Mouse (Mus musculus): ENCODE measurements around the gene Zcchc14.
"Not testable (repeated sequence)": the region's sequence is repeated elsewhere in the genome, so short reads cannot be mapped to it uniquely, and the experiment has no call there.

Zcchc14 gene

DNA sequence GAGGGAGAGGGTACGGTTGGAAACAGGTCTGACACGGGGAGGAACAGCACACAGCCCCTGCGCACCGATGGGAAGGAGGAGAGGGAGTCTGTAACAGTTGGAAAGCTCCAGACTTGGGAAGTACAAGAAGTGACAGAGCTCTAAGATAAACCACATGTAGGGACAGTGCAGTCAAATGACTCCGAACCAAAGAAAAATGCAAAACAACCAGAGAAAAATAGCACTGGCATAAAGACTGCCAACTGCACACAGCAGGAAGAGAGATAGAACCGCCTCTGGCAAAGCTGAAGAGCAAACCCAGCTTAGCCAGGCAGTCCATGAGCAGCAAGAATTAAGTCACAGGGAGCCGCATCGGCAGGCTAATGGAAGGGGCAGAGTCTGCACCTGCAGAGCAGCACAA lies 29.7 kb downstream of the Zcchc14 start:
- DNase-seq (ENCODE audit: low spot score in 2 of 2): no peak

DNA sequence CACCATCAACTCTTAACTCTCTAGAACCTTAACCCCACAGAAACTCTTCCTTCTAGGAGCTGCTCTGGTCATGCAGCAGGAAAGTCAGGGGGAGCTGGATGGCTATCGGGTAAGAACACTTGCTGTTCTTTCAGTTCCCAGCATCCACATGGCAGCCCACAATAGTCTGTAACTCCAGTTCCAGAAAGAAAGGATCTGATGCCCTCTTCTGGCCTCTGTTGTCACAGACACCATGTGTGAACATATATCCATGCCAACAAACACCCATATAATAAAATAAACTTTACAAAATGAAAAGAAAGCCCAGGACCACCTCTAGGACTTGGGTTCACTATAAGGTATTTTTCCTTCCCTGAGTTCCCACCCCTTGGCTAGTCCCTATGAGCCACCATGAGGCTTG lies 30.8 kb downstream of the Zcchc14 start:
- no peak for DNase-seq (ENCODE audit: low spot score in 2 of 2)

DNA sequence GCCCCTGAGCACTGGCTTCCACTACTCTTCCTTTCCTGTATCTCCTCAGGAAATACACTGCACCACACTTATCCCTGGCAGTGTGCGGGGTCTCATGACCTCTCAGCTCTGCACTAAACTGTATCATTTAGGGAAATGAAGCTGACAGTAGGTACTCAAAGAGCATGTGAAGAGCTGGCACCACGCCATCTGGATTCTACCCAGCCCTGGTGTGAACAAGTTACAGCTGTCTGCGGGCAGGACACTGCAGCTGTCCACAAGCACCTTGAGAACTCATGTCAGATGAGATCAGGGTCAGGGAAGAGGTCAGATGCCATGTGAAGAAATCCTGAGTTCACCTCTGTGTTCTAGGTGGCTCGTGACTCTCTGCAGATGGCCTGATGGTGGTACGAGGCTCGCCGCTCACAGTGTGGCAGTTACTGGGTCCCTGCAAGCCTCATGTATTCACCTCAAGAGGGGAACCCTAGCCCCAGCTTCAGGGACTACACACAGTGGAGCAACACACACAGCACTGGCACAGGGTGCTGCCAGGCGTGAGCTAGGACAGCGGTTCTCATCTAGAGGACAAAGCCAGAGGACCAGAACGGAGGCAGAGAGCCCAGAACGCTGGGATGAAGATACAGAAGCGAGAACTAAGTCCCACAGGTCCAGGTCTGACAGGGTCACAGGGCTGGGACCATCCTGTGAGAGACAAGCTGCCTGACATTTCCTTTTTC lies 31.7 kb downstream of the Zcchc14 start:
- DNase-seq (ENCODE audit: low spot score in 2 of 2): no peak

DNA sequence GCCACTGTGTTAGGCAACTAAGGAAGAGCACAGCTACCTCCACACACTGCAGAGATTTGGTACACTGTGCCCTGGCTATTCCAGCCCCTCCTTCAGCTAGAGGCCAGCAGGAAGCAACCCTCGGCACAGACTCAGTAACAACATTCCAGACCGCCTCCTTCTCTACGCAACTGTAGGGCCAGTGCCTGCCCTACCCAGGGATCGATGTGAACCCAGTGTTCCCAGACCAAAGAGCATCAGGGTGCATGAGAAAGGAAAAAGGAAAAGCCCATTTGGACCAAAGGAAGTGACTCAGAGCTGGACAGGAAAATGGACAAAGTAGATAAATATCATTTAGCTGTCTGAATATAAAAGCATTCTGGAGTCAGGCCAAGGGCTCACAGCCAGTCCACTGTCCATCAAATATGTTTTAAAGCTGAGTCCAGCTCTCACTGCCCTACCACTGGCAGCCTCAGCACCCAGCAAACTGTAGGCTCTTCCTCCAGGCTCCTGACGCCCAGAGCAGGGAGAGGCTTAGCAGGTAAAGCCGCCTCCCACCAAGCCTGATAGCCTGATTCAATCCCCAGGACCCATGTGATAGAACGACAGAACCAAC lies 33.2 kb downstream of the Zcchc14 start:
- DNase-seq (ENCODE audit: low spot score in 2 of 2): no peak

DNA sequence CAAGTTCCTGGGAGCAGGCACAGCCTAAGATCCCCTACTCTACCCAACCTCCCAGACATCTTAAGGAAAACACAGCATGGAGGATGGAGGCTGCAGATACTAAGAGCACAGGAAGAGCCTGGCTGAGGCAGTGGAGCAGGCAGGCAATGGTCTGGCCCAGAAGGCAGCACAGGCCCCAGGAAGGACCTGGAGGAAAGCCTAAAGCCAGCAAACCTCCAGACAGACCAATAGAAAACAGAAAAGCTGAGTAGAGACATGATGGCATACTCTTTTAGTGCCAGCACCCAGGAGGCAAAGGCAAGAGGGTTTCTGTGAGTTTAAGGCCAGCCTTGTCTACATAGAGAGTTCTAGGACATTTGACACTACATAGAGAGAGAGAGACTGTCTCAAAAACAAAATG lies 39.3 kb downstream of the Zcchc14 start:
- DNase-seq (ENCODE audit: low spot score in 2 of 2): no peak

DNA sequence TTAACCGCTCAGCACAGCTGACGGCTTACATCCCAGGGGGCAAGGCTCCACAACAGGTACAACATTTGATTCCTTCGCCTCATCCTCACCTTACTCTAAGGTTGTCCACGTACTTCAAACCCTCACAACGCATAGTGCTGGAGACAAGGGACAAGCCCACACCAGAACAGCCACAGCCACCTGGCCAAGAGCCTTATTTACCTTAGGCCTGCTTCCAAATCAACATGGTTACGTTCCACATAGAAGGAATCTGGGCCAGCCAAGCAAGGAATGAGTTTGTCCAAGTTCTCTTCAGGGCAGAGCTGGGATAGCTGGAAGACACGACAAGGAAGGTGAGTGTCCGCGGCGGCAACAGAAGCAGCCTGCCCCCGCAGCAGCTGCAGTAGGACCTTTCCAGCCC lies 42.8 kb downstream of the Zcchc14 start:
- DNase-seq (ENCODE audit: low spot score in 2 of 2): no peak

DNA sequence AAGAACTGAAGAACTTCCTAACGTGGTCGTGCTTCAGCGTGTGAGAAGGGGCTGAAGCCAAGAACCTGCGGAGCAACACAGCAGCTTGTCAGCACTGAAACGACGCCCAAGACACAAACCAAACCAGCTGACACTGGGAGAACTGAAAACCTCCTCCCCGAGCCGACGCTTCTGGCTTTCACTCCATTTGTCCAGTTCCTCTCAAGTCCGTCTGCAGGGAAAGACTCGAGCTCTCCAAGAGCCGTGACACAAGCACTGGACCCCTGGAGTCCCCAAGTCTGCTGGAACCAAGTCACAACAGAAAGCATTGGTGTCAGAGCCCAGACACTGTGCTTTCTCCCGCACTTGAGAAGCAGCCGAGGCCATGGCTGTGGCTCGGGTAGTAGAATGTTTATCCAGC lies 43.5 kb downstream of the Zcchc14 start:
- no peak for DNase-seq (ENCODE audit: low spot score in 2 of 2)

DNA sequence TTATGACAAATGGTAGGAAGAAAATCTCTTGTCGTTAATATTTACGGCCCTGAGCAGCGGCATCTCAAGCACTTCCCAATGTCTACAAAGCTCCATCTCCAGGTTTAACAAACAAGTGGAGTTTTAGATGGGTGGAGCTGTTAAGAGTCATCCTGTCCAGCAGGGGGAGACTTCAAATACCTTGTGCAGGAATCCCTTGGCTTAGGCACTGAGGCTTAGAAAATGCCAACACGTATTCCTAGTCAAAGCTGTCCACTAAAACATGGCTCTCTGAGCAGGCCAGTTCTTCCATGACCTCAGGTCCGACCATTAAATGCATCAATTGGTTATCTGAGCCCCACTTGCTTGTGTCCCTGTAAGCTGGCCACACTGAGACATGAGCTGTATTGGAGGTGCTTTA lies 45.0 kb downstream of the Zcchc14 start:
- DNase-seq (ENCODE audit: low spot score in 2 of 2): no peak

DNA sequence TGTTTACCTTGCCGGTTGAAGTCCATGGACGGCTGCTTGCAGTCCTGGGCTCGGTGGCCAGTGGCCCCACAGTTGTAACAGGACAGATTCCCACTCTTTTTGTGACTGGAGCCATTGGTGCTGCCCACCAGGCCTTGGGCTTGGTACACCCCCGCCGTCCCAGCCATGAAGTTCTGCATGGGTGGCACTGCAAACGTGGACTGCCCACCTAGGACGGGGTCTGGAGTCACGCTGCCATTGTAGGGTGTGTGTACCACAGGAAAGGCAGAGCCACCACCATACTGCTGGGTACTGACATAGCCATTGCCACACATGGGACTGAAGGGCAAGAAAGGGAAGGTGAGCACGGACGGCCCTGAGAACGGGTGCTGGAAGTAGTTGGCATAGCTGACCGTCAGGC lies 48.9 kb downstream of the Zcchc14 start:
- DNase-seq (ENCODE audit: low spot score in 2 of 2): no peak

DNA sequence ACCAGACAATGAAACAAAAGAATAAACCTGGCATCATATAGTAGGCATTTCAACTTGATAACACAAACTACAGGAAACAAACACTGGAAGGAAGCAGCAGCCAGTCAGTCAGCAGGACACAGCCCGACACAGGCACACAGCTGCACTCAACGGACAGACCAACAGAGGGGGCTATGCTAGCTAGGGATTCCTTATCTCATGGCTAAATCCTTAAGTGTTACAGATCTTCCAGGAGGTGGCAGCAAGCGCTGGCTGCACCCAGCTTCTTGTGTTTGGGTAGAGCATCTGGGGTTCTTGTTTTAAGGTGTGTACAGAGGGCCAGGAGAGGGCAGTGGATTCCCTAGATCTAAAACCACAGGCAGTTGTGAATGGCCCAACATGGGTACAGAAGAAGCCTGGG lies 49.8 kb downstream of the Zcchc14 start:
- peak; percentile 45 to 70 for DNase-seq (ENCODE audit: low spot score in 2 of 2)

DNA sequence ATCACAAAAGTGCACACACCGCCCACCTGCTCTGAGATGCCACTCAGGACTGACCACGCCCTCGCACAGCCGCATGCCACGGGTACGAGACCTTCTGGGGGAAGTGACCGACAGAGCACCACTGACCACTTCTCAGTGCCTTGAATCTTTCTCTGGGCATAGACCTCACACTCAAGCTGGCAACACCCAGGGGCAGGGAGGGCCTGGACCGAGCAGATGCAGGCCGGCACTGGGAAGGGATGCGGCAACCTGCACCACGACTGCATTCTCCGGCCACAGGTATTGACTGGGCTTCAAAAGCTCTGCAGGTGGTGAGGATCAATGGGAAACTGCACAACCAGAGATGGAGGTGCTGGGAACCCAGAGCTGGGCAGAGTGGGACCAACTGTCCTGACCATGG lies 50.3 kb downstream of the Zcchc14 start:
- no peak for DNase-seq (ENCODE audit: low spot score in 2 of 2)

DNA sequence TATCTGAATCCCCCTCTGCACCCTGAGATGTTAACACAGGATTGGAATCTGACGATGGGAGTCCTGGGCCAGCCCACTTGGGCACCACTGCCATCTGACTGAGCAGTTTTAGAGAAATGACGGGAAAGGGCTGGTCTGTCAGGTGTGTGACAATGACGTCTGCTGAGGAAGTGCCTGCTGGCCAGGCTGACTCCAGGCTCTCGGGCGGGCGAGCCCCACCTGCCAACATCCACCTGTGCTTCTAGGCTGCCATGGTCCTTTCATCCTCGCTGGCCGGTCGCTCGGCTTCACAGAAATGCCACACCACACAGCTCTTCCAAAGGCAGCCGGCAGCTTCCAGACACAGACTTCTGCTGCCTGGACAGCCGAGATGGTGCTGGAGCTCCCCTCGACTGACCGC lies 52.9 kb downstream of the Zcchc14 start:
- DNase-seq (ENCODE audit: low spot score in 2 of 2): no peak

DNA sequence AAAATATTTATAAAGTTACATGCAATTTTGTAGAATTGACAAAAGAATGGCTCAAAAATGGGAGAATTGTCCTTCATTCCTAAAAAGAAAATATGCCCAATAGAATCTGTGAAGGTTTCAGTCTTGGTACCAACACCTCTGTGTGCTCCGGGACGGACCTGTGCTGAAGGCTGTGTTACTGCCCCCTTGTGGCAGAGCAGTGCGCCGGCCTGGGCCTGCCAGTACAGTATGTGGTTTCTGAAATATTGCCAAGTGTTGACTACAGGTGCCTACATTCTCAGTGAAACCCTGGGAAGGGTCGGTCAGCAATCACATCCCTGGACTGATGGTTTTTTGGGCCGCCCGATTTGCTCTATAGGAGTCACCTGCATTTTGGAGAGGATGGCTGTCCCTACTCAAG lies 53.8 kb downstream of the Zcchc14 start:
- peak; percentile 54 to 81 for DNase-seq (ENCODE audit: low spot score in 2 of 2)

DNA sequence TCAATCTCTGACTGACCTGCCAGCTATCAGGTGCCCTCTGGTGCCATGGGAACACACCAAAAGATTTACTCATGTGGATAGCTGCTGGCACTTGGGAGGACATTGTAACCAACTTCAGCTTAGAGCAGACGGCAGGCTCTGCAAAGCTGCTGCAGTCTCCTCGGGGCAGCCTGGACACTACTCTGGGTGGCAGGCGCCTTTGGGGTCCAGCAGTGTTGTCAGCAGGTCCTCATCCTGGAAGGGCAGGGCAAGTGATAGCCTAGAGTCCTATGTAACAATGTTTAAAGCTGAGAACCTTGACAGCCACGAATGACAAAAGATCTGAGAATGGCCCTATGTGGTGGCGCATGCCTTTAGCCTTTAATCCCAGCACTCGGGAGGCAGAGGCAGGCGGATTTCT lies 54.5 kb downstream of the Zcchc14 start:
- DNase-seq (ENCODE audit: low spot score in 2 of 2): no peak

DNA sequence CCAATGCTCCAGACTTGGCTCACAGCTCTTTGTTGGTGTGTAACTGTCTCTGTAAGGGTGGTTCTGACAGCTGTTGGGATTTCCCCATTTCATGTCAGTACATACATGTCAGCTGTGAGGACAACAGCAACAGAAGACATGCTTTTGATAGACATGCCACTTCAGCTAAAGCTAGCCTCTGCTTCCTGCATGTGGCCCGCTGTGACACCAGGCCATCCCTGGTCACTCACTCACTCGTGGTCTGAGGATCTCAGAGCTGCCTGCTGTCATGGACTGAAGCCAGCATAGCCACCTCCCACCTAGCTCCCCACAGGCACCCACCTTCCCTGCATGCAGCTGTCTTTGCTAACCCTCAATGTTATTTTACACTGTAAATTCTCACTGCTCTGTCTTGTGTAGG lies 55.2 kb downstream of the Zcchc14 start:
- DNase-seq (ENCODE audit: low spot score in 2 of 2): not testable (repeated sequence)

DNA sequence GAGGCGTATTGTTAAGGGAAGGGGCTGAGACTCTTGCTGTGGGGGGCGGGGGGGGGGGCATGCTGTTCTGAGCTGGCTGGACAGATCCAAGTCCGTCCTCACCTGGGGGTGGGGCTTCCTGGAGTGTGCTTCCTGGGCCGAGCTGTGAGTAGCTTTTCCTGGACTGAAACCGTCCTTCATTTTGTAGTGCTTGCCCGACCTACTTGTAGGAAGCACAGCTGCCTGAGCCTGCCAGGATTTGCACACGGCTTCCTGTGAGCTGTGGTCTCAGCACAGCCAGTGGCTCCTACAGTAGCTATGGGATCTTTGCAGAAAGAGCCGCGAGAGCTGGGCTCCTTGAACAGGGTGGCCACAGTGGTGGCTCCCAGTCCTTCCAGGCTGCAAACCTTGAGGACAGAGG lies 58.7 kb downstream of the Zcchc14 start:
- DNase-seq (ENCODE audit: low spot score in 2 of 2): no peak

DNA sequence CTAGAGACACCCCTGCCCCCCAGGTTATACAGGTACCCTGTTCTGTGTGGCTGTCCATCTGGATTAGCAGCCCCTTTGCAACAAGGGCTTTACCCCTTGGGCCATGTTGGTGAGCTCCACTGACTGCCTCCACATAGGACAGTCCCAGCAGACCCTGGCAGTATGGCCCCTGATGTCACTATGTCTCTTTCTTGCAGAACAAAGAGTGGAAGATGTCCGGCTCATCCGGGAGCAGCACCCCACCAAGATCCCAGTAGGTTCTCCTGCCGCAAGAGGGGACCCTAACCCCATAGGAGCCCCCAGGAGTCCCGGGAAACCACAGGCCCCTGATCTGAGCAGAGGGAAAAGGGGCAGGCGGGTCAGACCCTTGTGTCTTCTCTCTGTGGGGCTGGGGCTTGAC lies 59.4 kb downstream of the Zcchc14 start:
- DNase-seq (ENCODE audit: low spot score in 2 of 2): no peak

DNA sequence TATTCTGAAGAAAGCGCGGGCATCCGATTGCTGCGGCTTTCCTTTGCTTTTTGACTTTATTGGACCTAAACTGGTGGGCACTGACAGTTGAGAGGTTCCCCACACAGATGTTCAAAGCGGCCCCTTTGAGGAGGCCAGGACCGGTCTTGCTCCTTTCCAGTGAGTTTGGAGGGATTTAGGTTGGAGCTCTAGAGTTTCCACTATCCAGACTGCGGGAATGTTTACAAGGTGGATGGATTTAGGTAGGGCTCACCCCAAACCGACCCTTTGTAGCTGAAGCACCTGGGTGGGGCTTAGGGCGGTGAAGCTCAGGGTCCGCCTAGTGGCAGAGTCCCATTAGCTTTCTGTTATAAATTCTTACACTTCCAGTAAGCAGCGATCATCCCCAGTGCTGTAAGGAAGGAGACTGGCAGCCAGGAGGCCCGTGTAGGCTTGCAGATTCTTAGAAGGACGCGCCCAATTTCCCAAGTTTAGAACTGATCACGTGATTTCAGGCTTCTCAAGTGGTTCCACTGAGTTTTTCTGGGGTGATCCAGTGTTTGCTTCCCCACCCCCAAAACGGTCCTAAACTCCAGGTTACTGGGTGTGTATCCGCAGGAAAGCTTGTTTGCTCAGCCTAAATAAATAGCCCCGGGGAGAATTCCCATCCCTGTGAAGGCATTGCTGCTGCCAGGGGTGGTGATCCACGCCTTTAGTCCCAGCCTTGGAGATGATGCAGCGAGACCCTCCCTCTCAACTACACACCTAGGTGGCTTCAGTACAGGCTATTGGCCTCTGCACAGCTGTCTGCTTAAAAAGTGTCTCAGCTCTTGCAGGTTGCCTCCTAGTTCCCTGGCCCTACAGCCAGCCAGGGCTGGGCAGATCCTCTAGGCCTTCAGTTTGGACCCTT lies 61.3 kb downstream of the Zcchc14 start:
- peak; percentile 42 to 55 for DNase-seq (ENCODE audit: low spot score in 2 of 2)

DNA sequence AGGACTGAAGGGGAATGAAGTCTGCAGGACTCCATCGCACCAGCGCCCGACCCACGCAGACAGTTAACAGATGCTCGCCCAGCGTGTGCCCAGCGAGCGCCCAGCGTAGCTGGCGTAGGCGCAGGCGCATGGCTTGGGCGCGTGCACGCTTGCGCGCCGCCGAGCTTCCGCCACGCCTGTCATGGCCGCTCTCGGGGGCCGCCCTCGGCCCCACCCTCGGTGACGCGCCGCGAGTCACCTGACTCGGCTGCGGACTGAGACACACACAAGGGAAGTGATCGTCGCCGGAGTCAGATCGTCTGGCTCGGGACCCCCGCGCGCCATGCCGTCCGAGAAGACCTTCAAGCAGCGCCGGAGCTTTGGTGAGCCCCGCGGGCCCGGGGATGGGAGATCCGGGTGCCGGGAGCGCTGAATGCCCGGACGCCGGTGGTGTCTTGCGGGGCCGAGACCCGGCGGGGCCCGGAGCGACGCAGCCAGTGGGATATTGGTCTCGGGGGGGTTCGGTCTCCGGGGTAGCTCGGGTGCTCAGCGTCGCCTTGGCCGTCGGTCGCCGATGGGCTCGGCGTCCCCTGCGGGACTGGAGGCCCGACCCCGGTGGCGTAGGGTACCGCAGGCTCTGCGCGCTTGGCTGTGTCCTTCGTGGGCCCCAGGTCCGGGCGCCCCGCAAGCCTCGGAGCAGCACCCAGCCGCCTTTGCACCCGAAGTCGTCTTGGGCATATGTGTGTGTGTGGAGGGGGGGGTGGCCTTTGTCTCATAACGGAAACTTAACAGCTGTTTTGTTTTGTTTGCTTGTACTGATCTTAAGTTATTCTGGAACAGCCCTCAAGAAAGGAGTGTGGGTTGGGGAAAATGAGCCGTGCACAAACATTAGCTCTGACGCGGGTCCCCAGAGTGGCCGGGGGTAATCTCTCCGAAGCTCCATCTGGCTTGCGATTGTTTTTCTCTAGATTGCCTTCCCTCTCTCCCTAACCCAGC lies 62.2 kb downstream of the Zcchc14 start, which contains the start of gene Map1lc3b:
TSS of gene Map1lc3b (plus strand) at position 159 of the 975 bp plus-strand sequence.
- DNase-seq (ENCODE audit: low spot score in 2 of 2): peak; percentile 90 to 97

DNA sequence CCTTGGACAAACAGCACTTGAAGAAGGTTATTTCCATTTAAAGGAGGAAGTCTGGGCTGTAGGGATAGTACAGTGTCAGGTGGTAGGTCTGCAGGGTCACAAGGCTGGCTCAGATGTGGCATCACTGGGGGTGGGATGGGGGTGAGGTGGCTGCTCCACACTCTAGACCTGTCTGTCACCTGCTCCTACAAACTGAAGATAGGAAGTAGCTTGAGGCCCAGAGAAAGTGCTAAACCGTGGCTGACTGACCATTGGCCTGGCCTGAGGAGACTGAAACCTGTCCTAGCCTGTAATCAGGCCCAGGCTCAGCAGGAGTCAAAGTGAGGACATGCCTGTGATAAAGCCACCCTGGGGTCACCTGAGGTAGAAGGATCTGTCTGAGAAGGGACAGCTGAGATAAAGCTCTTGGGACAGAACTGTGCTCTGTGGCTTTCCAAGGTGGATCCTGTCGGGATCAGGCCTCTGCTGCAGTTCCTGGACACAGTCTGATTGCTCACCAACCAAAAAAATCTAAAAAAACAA lies 63.4 kb downstream of the Zcchc14 start:
- no peak for DNase-seq (ENCODE audit: low spot score in 2 of 2)

DNA sequence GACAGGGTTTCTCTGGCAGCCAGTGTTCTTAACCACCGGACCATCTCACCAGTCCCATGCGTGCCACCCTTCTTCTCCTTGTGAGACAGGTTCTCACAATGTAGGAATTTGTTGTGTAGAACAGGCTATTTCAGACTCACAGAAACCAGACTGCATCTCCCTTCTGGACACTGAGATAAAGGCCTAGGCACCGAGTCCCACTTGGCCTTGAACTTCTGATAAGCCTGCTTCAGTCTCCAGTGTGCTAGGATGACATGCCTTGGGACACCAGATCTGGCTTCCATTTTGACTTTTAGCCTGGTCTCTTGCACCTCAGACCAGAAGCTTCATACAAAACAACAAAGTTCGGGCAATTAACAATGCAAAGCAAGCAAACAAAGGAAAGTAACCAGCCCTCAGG lies 64.0 kb downstream of the Zcchc14 start:
- DNase-seq (ENCODE audit: low spot score in 2 of 2): no peak
